Mouse (Mus musculus): ENCODE measurements around the gene Zfyve9.
"Not testable (repeated sequence)": the region's sequence is repeated elsewhere in the genome, so short reads cannot be mapped to it uniquely, and the experiment has no call there.

The Zfyve9 gene

DNA sequence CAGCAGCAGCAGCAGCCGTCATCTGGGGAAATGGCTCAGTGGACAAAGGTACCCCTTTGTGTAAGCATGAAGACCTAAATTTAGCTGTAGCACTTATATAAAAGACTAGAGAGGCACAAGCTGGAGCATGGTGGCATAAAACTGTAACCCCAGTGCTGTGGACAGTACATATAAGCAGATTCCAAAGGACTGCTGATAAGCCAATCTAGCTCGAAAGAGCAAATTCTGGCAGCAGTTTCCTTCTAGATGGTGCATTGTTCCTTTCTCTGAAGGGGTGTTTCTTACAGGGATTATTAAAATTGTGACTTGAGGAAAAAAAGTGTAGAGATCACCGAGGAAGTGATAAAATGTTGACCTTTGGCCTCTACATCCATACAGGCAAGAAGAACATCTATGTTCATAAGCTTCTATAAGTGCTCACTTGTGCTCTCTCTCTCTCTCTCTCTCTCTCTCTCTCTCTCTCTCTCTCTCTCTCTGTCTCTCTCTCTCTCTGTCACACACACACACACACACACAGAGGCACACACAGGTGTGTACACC lies 59.3 kb downstream of the Zfyve9 start:
- no peak for DNase-seq

- DNase-seq, result no peak
Measured at GRCm38 (mm10) chr4:108719349-108719748, 61.2 kb downstream of the Zfyve9 start, which contains the start of gene 3110021N24Rik. Gene 3110021N24Rik (plus strand): TSS chr4:108719649.

- DNase-seq, result no peak
Measured at GRCm38 (mm10) chr4:108708209-108708608, 72.4 kb downstream of the Zfyve9 start.

DNA sequence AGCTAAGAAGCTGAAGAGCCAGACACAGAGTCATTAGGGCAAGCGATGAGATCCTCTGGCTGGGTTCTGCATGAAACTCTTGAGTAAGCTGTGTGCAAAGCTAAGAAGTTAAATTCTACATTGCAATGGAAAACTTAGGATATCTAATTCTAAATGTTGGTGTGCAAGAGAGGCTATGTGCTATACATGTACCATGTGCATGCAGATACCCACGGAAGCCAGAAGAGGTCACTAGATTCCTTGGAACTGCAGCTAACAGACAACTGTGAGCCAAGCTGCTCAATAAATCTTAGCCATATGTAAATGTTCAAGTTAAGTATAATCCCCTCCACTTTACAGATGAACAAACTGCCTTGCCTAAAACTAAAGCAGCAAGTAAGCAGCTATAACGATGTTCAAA lies 83.7 kb downstream of the Zfyve9 start:
- peak; percentile 4 to 33 for DNase-seq

DNA sequence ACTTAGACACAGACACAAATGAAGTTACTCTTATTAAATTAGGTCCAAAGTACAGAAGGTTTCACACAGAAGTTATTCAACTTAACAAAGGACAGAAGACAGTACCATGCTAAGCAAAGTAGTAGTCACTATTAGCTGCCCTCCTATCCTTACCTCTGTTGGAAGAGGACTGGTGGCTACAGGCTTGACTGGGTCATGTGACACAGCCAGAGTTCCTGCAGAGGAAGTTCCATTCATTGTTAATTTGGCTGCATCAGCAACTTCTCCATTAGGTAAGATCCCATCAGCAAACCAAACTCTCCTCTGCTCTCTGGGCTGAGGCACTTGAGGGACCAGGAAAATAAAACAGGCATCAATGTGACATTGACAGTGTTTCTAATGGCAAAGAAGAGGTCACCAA lies 89.1 kb downstream of the Zfyve9 start:
- no peak for DNase-seq

DNA sequence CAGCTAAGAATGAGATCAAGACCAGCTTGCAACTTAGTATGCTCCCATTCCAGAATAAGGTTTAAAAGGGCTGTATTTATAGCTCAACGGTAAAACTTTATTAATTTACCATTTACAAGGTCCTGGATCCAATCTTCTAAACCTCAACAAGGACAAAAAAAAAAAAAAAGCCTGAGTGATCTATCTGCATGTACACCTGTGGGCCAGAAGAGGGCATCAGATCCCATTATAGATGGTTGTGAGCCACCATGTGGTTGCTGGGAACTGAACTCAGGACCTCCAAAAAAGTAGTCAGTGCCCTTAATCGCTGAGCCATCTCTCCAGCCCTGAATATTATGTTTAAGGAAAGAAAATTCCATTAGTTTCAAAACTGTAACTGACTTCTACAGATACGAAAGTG lies 90.1 kb downstream of the Zfyve9 start:
- DNase-seq, result no peak

DNA sequence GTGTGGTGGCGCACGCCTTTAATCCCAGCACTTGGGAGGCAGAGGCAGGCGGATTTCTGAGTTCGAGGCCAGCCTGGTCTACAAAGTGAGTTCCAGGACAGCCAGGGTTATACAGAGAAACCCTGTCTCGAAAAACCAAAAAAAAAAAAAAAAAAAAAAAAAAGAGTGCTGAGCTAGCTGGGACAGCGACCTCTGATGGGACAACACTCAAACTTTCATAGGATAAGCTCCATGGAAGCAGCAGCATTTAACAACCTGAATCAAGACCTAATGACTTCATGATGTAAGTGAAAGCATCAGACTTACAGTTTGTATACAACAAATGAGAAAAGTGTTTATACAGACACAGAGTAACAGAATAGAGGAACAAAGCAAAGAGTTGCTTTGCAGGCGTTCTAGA lies 93.5 kb downstream of the Zfyve9 start:
- DNase-seq, result not testable (repeated sequence)

DNA sequence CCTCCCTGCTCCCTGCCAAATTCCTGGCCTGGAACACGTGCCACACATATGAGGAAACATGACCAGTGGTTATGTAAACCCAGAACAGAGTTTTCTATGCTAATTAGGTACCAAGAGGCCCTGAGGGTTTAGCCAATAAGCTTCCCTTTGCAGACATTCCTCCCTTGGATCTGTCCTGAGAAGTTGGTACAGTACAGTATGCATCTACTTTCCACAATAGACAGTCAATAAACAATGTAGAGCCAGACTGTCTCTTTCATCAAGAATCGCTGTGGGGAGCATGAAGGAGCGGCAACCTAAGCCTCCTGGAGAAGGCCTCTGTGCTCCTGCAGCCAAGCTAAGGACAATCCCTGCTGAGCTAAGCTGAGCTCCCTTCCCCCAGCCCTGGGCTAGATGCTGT lies 94.4 kb downstream of the Zfyve9 start:
- no peak for DNase-seq

DNA sequence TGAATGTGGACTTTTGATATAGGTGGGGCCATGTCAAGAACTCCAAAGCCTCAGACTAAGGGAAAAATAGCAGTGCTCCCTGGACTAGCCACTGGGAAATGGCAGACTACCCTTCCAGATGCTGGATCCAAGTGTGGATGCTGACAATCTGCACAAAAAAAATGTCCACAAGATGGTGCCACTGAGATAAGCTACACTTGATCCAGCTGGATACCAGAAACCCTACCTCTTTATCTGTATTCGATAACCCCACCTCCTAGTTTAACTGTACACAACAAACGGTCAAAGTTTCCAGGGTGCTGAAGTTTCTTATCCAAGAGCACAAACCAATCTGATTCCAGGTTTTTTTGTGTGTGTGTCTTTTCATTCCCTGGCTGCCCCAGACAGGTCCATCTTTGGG lies 116.2 kb downstream of the Zfyve9 start:
- no peak for DNase-seq

DNA sequence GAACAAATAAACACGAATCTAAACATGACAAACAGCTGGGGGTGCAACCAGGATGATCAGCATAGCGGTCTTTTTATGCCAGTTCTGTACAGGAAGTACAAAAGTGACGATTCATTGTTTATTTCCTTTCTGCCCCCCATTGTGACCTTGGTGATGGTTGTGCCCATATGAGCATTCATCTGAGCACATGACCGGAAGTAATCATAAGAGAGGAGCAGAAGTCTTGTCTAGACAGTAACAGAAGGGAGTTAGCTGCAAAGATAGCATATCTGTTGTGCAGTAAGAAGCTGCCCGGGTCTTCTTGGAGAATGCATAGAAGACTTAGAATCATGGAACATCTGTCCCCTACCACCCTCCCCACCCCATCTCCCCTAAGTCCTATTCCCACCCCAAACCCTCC lies 141.8 kb downstream of the Zfyve9 start:
- DNase-seq, result no peak

- DNase-seq, result no peak
Measured at GRCm38 (mm10) chr4:108637721-108638120, 142.9 kb downstream of the Zfyve9 start.

DNA sequence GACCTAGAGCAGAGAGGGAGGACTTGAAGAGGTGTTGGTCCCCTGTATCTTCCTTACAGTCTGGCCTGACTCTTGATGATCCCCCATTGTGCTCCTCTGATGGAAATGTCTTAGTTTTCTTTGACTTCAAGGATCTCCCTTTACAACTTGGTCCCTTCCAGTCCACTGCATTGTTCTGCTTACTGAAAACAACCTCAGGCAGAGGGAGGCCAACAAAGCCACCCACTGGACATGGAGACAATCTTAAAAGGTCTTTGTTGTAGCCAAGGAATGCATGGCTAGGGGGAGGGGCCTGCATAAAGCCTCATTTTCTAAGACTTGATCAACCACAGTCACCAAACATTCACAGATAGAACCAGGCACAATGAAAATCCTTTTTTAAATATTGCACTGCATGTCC lies 145.5 kb downstream of the Zfyve9 start:
- no peak for DNase-seq

- DNase-seq, result no peak
Measured at GRCm38 (mm10) chr4:108634696-108635095, 145.9 kb downstream of the Zfyve9 start.

DNA sequence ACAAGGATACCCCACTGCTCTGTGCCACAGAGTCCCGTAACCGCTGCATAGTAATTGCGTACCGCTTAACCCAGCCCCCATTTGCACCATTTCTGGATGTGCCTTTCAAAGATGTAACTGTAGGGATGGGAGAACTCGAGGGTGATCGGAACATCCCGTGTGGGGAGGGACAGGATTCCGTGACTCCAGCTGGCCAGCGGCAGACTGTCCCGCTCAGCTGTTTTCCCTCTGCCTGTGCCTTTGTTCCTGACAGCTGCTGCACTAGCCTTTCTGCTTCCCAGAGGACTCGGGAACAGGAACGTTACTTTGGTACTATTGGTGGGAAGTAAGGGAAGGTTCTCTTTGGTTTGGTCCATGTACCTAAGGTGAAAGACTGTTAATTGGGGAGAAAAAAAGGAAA lies 146.9 kb downstream of the Zfyve9 start:
- DNase-seq, result no peak

GRCm38 (mm10) chr4:108631616-108632015 lies 149.0 kb downstream of the Zfyve9 start:
- no peak for DNase-seq

GRCm38 (mm10) chr4:108630096-108630495 lies 150.5 kb downstream of the Zfyve9 start:
- no peak for DNase-seq

DNA sequence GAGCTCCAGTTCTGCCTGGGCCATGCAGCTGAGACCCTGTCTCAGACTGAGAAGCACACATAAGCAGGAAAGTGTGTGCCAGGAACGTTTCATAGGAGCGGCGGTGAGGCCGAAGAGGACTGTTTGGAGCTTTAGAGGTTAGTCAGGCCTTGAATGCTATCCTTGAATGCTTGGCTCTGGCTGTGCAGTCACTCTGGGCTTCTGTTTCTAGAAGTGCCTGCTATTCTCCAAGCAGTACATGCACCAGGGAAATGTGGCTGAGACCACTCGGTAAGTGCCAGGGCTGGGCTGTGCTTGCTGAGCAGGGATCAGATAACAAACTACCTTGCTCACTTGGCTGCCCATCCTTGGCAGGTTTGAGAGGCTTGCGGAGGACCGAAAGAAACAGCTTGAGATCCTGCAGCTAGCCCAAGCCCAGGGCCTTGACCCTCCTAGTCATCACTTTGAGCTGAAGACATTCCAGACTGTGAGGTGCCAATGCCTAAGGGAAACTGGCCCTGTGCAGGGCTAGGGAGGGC lies 151.2 kb downstream of the Zfyve9 start:
- no peak for DNase-seq

DNA sequence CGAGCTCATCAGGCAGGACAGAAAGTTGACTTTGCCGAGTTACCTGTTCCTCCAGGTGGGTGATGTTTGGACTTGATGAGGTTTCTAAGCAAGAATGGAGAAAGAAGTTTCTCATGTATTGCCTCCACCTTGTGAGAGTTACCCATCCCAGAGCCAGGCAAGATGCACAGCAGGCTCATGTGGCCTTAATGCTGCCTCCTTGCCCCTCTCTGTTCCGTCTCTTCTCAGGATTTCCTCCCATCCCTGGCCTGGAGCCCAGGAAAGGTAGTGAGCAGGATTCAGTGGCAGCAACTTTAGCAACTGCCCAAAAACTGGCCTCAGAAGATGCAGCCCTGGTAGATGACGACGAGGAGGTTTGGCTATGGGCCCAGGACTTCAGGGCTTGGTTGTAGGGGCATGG lies 153.5 kb downstream of the Zfyve9 start:
- DNase-seq, result no peak

DNA sequence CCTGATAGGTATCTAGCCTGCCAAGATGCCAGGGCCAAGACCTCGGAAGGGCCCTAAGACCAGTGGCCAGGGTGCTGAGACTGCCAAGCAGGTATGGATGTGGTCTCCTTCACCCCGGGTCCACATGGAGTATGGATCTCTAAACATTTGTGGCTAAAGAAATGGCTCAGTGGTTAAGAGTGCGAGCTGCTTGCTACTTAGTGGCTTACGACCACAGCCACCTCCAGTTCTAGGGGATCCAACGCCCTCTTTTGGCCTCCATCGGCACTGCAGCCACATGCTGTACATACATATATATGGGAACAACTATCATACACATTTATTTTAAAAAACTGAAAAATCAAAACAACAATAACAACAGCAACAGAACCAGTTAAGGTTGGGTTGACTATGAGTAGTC lies 159.1 kb downstream of the Zfyve9 start:
- no peak for DNase-seq

DNA sequence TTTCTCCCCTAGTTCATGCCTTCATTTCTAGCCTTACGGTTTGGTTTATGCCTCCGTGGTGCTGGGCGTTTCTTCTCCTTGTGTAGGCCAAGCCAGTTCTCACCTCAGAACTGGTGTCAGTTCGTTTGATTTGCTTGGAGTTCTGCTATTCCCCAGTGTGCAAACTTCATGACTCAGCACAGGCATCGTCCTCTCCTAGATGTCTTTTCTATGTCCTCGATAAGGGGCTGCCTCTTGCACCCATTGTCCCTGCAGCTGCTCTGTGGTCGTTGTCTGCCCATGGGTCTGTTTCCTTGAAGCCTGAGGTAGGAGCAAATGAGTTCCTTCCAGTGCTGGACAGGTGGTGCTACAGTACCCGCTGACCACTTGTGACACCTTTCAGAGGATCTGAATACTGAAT lies 160.1 kb downstream of the Zfyve9 start:
- DNase-seq, result no peak

DNA sequence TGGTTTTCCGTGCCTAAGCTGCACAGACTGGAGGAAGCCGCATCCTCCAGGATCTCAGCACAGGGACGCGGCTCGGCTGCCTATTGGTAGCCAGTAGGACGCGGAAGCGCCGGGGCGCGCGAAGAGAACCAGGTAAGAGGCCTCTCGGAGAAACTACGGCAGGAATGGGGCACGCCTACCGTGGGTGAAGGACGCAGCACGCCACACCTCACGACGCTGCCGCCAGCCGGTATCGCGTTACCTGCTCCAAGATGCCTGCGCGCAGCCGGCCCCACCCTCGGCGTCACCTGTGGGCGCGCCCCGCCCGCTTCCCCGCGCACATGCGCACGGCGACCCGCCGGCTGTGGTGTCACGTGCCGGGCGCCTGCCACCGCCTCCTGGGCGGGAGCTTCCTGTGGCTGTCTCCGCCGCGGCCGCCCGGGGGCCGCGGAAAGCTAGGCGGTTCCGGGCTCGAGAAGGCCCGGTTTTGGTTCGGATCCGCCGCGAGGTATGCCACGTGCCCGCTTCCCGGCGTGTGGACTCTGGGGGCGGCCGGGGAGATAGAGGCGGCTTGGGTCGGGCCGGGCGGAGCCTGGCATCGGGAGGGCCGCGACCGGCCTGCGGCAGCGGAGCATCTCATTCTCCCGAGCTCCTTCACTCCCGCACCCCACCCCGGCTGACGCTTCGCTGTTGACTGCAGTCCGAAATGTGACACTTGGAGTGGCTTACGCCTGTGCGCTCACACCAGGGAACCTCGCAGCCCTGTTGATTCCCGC lies 160.8 kb downstream of the Zfyve9 start, which contains the start of gene Cc2d1b:
Gene Cc2d1b (plus strand): TSS at position 354 of the 755 bp plus-strand sequence.
- DNase-seq, result peak; percentile 94 to 96

GRCm38 (mm10) chr4:108619165-108619564 lies 161.4 kb downstream of the Zfyve9 start:
- DNase-seq, result peak in 1 of 2 experiments; percentile 20

GRCm38 (mm10) chr4:108618586-108618985 lies 162.0 kb downstream of the Zfyve9 start:
- no peak for DNase-seq

GRCm38 (mm10) chr4:108610935-108611334 lies 169.7 kb downstream of the Zfyve9 start:
- DNase-seq, result no peak
